Mouse (Mus musculus) forebrain, embryonic 13.5 days (tissue): ENCODE results near the gene Rnf144b. TPM values are rescaled to one million over a fixed set of nuclear protein-coding genes. Genes with fewer than 3 reads are reported as not detected.
A peak's percentile ranks its signal among the peaks of the same experiment; 100 is the strongest.

Experiments used
- ATAC-seq: fragments of 200-750 bp; cut with Nextera tagmentation; 2 replicates; pipeline ENCODE4 v1.8.0; 2017
- H3K27ac ChIP-seq: fragments of 300-500 bp; sonication (generic); 2 replicates; pipeline ENCODE4 v1.5.1; 2015; ENCODE audit warnings: inconsistent platforms, mild to moderate bottlenecking, moderate library complexity
- H3K27me3 ChIP-seq: fragments of 300-500 bp; sonication (generic); 2 replicates; pipeline ENCODE4 v1.6.1; 2015; ENCODE audit warnings: mild to moderate bottlenecking, inconsistent platforms
- H3K36me3 ChIP-seq: fragments of 300-500 bp; sonication (generic); 2 replicates; pipeline ENCODE4 v1.6.1; 2015; ENCODE audit warnings: mild to moderate bottlenecking, inconsistent platforms; ENCODE audit not compliant: poor library complexity, severe bottlenecking
- H3K4me1 ChIP-seq: fragments of 300-500 bp; sonication (generic); 2 replicates; pipeline ENCODE4 v1.6.1; 2015; ENCODE audit warnings: inconsistent platforms
- H3K4me2 ChIP-seq: fragments of 300-500 bp; sonication (generic); 2 replicates; pipeline ENCODE4 v1.6.1; 2015; ENCODE audit warnings: inconsistent platforms, mild to moderate bottlenecking, moderate library complexity
- H3K4me3 ChIP-seq: fragments of 300-500 bp; sonication (generic); 2 replicates; pipeline ENCODE4 v1.5.1; 2015; ENCODE audit warnings: mild to moderate bottlenecking, inconsistent platforms
- H3K9ac ChIP-seq: fragments of 300-500 bp; sonication (generic); 2 replicates; pipeline ENCODE4 v1.6.1; 2015; ENCODE audit warnings: mild to moderate bottlenecking, inconsistent platforms
- H3K9me3 ChIP-seq: fragments of 300-500 bp; sonication (generic); replicated peaks from 2 replicates; pipeline ENCODE4 v1.6.1; 2016; ENCODE audit warnings: inconsistent platforms
- WGBS: fragments of 180-500 bp; shearing (Covaris S2); methylation state at CpG from one replicate; pipeline ENCODE4 v1.1.7; 2015; 5-methylcytosine and 5-hydroxymethylcytosine counted together
- polyA plus RNA-seq: library from polyadenylated mRNA; unstranded; fragments of >200 nt; fragmentation: Nextera tagmentation; extraction: Ambion mirVana; gene quantifications from 2 replicates; pipeline ENCODE4 v1.2.1, GENCODE M21; 2015

Gene Rnf144b
- polyA plus RNA-seq, 1 experiment from 2014 or later: 0.19 TPM

DNA sequence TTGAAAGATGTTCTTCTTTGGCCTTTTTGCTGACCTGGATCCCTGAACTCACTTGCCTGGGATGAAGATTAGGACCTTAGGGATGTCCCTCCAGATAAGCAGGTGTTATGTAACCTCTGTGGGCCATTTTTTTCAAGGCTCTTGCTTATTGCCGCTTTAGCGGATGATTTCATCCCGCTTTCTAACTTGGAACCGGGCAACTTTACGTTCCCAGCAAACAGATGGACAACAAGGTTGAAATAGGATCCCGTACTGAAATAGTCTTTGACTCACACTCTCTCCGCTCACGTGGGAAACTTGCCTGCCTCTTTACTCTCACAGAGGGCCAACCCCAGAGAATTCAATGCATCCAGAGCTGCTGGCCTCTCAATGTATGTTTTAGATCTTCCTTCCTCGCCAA, 61.3 kb downstream of the Rnf144b start:
- H3K9ac ChIP-seq: no peak overlapping the region
- 0 out of 2 replicates have a peak, but pooled peaks cover 2% of the 10 kb centered on the region for H3K9me3 ChIP-seq
- no peak overlapping the region for H3K4me3 ChIP-seq
- H3K36me3 ChIP-seq: no peaks in the 10 kb centered on the region
- H3K27ac ChIP-seq: no peak overlapping the region
- H3K27me3 ChIP-seq: no peaks in the 10 kb centered on the region
- H3K4me2 ChIP-seq: no peak overlapping the region
- WGBS: 83% methylated on average over 9 of the region's 9 CpGs
- no peaks in the 10 kb centered on the region for H3K4me1 ChIP-seq
- no peak for ATAC-seq

- Histone ChIP-seq H3K27me3 (peaks cover 6% of the 10 kb centered on the region), H3K4me3 (no peak overlapping the region), H3K4me2 (no peak overlapping the region), H3K36me3 (no peaks in the 10 kb centered on the region), H3K27ac (no peak overlapping the region), H3K4me1 (no peaks in the 10 kb centered on the region), H3K9me3 (no peaks in the 10 kb centered on the region), H3K9ac (no peak overlapping the region)
- ATAC-seq: no peak
- WGBS: 81% methylated on average over 4 of the region's 4 CpGs
Observed at GRCm38 (mm10) chr13:47187836-47188235, 65.4 kb downstream of the Rnf144b start.

GRCm38 (mm10) chr13:47189971-47190370, 67.5 kb downstream of the Rnf144b start:
- WGBS: 93% methylated on average over 7 of the region's 7 CpGs
- no peaks in the 10 kb centered on the region for H3K36me3 ChIP-seq
- peaks cover 11% of the 10 kb centered on the region; the same call in 1 of the 2 replicates for H3K4me1 ChIP-seq
- H3K9me3 ChIP-seq: no peaks in the 10 kb centered on the region
- H3K4me2 ChIP-seq: no peak overlapping the region
- no peak for ATAC-seq
- no peak overlapping the region for H3K27ac ChIP-seq
- no peak overlapping the region for H3K9ac ChIP-seq
- H3K4me3 ChIP-seq: no peak overlapping the region
- peaks cover 26% of the 10 kb centered on the region for H3K27me3 ChIP-seq

GRCm38 (mm10) chr13:47192200-47192599, 69.7 kb downstream of the Rnf144b start:
- Histone ChIP-seq H3K4me2 (no peak overlapping the region), H3K9ac (no peak overlapping the region), H3K27me3 (peaks cover 35% of the 10 kb centered on the region), H3K4me3 (no peak overlapping the region), H3K27ac (no peak overlapping the region), H3K36me3 (no peaks in the 10 kb centered on the region), H3K4me1 (peaks cover 11% of the 10 kb centered on the region; the same call in 1 of the 2 replicates), H3K9me3 (no peaks in the 10 kb centered on the region)
- no peak for ATAC-seq
- WGBS: 88% methylated on average over 2 of the region's 2 CpGs

DNA sequence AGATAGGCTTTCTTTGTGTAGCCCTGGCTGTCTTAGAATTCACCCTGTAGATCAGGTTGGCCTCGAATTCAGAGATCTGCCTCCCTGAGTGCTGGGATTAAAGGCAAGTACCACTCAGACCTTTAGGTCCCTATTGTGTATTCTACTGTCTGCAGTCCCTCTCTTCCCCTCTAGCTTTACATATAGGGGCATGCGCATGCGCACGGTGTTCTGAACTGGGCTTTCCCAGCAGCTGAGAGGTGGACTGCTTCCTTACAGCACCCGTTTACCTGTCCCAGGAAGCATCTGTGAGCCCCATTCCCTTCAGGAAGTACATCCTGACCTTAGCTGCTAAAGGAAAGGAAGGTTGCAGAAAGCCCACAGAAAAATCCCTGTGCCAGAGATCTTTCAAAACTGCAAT, 70.3 kb downstream of the Rnf144b start:
- Histone ChIP-seq H3K4me1 (peaks cover 11% of the 10 kb centered on the region; the same call in 1 of the 2 replicates), H3K9ac (no peak overlapping the region), H3K36me3 (no peaks in the 10 kb centered on the region), H3K4me2 (no peak overlapping the region), H3K27me3 (peaks cover 35% of the 10 kb centered on the region), H3K27ac (no peak overlapping the region), H3K4me3 (no peak overlapping the region), H3K9me3 (no peaks in the 10 kb centered on the region)
- WGBS: 71% methylated on average over 5 of the region's 5 CpGs
- no peak for ATAC-seq

DNA sequence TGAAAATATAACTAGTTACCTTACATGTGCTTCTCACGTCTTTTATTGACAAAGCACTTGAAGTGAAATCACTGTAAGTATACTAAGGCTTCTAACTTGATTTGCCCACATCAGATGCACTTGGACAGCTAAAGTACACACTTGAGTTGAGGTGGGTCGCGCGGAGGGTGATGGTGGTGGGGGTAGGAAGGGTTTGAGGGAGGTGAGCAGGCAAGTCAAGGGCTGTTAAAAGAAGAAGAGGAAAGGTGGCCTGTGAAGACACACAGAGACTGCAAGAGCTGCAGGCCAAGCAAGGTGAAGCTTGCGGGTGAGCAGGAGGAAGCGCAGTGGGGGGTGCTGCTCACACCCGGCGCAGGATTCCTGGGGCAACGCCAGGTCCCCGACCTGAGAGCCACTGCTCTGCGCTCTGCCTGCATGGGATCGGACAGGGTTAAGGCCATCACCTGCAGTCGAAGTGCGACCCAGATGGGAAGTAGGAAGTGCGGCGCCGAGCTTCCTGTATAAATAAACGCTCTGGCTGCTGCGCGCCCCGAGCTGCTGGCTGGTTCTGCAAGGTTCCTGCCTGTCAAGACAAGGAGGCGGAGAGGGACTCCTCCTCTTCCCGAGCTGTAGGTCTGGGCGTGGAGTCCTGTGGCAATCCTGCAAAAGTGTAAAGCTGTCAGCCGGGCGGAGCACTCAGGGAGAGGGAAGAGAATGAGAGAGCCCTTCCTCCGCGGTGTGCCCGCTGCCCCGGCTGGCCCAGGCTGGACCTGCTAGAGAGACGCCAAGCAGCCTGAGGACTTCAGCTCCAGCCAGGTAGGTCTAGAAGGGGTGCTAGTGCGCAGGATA, 71.1 kb downstream of the Rnf144b start:
- peak; percentile 53; the same call in 1 of the 2 replicates for ATAC-seq
- peaks cover 13% of the 10 kb centered on the region; the same call in 1 of the 2 replicates for H3K4me1 ChIP-seq
- H3K9me3 ChIP-seq: no peaks in the 10 kb centered on the region
- 7% methylated on average over 32 of the region's 32 CpGs for WGBS
- H3K36me3 ChIP-seq: no peaks in the 10 kb centered on the region
- no peak overlapping the region for H3K27ac ChIP-seq
- peaks cover 35% of the 10 kb centered on the region for H3K27me3 ChIP-seq
- peak overlapping the region; percentile 73 for H3K9ac ChIP-seq
- H3K4me3 ChIP-seq: peak overlapping the region; percentile 50
- peak overlapping the region; percentile 89 for H3K4me2 ChIP-seq

DNA sequence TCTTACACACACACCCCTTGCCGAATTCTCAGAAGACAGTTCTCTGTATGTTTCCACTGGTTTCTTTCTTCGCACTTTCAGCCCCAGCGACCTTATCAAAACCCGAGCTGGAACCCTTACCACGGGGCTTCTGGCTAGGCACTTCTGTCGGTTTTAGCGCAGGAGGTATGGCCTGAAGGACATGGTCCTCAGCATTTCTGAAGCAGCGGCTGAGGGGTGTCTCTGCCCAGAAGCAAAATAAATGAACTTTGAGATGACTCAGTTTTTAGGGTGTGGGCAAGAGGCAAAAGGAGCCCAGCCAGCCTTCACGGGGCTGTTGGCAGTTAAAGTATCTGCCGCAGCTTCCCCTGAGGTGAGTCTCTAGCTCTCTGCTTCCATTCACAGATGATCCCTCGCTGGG, 72.2 kb downstream of the Rnf144b start:
- Histone ChIP-seq H3K4me2 (peak overlapping the region; percentile 89), H3K9ac (no peak overlapping the region), H3K27ac (no peak overlapping the region), H3K4me3 (0 out of 2 replicates have a peak overlapping the region, but pooled peaks have one; percentile 50), H3K9me3 (no peaks in the 10 kb centered on the region), H3K4me1 (peaks cover 13% of the 10 kb centered on the region; the same call in 1 of the 2 replicates), H3K27me3 (peaks cover 35% of the 10 kb centered on the region), H3K36me3 (no peaks in the 10 kb centered on the region)
- 34% methylated on average over 11 of the region's 11 CpGs for whole genome bisulfite sequencing
- no peak for ATAC-seq

DNA sequence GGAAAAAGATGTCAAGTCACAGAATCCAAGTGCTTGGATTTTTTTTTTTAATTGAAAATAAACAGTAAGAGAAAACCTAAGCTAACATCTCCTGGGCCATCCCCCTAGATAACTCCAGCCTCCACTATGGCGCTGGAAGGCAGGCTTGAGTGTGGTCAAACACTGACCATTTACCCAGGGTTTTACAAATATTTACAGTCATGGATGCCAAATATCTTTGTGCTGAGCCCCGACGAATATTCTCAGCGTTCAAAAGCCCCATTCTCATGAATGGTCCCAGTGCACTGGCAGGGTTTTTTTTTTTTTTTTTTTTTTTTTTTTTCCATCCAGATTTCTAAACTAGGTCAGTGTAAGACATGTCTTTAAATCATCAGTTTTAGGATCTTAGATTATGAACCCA, 73.0 kb downstream of the Rnf144b start:
- no peak overlapping the region for H3K27ac ChIP-seq
- no peak for ATAC-seq
- H3K36me3 ChIP-seq: no peaks in the 10 kb centered on the region
- H3K27me3 ChIP-seq: peaks cover 35% of the 10 kb centered on the region
- no peak overlapping the region for H3K4me3 ChIP-seq
- H3K9me3 ChIP-seq: no peaks in the 10 kb centered on the region
- H3K9ac ChIP-seq: no peak overlapping the region
- H3K4me2 ChIP-seq: no peak overlapping the region
- 67% methylated on average over 4 of the region's 4 CpGs for WGBS
- H3K4me1 ChIP-seq: peaks cover 13% of the 10 kb centered on the region; the same call in 1 of the 2 replicates

- no peak overlapping the region for H3K9ac ChIP-seq
- H3K9me3 ChIP-seq: no peaks in the 10 kb centered on the region
- peaks cover 2% of the 10 kb centered on the region; the same call in 1 of the 2 replicates for H3K4me1 ChIP-seq
- H3K36me3 ChIP-seq: no peaks in the 10 kb centered on the region
- peaks cover 8% of the 10 kb centered on the region for H3K27me3 ChIP-seq
- H3K4me2 ChIP-seq: no peak overlapping the region
- no peak overlapping the region for H3K4me3 ChIP-seq
- H3K27ac ChIP-seq: no peak overlapping the region
- 92% methylated on average over 12 of the region's 12 CpGs for WGBS
- ATAC-seq: no peak
Observed at GRCm38 (mm10) chr13:47200011-47200670, 77.7 kb downstream of the Rnf144b start.

GRCm38 (mm10) chr13:47201962-47202624, 79.6 kb downstream of the Rnf144b start:
- WGBS: 82% methylated on average over 13 of the region's 13 CpGs
- no peak overlapping the region for H3K4me2 ChIP-seq

GRCm38 (mm10) chr13:47210496-47210895, 88.0 kb downstream of the Rnf144b start:
- H3K4me2 ChIP-seq: no peak overlapping the region
- 82% methylated on average over 4 of the region's 4 CpGs for WGBS
- no peaks in the 10 kb centered on the region for H3K27me3 ChIP-seq
- H3K27ac ChIP-seq: no peak overlapping the region
- H3K4me1 ChIP-seq: no peaks in the 10 kb centered on the region
- H3K36me3 ChIP-seq: no peaks in the 10 kb centered on the region
- no peaks in the 10 kb centered on the region for H3K9me3 ChIP-seq
- no peak overlapping the region for H3K9ac ChIP-seq
- no peak for ATAC-seq
- no peak overlapping the region for H3K4me3 ChIP-seq

More at GRCm38 (mm10) chr13:47201962-47202624, 79.6 kb downstream of the Rnf144b start:
- H3K36me3 ChIP-seq: no peaks in the 10 kb centered on the region
- H3K9ac ChIP-seq: no peak overlapping the region
- H3K4me3 ChIP-seq: no peak overlapping the region
- H3K27ac ChIP-seq: no peak overlapping the region
- H3K9me3 ChIP-seq: no peaks in the 10 kb centered on the region
- ATAC-seq: no peak
- H3K4me1 ChIP-seq: peaks cover 2% of the 10 kb centered on the region; the same call in 1 of the 2 replicates
- no peaks in the 10 kb centered on the region for H3K27me3 ChIP-seq

GRCm38 (mm10) chr13:47210992-47211391, 88.5 kb downstream of the Rnf144b start:
- no peak overlapping the region for H3K4me2 ChIP-seq
- no peaks in the 10 kb centered on the region for H3K9me3 ChIP-seq
- no peaks in the 10 kb centered on the region for H3K4me1 ChIP-seq
- no peaks in the 10 kb centered on the region for H3K36me3 ChIP-seq
- H3K4me3 ChIP-seq: no peak overlapping the region
- no peak overlapping the region for H3K9ac ChIP-seq
- WGBS: 92% methylated on average over 6 of the region's 6 CpGs
- ATAC-seq: no peak
- no peak overlapping the region for H3K27ac ChIP-seq
- no peaks in the 10 kb centered on the region for H3K27me3 ChIP-seq
